Mouse (Mus musculus) neural tube, embryonic 12.5 days (tissue): ENCODE measurements around the gene Fer1l4. TPM values are rescaled to one million over a fixed set of nuclear protein-coding genes. Genes with fewer than 3 reads are reported as not detected.

Experiments
- ATAC-seq: fragments of 200-750 bp; cut with Nextera tagmentation; 2 replicates; pipeline ENCODE4 v1.8.0; 2017; ENCODE audit warnings: low read depth, mild to moderate bottlenecking, moderate TSS enrichment, moderate library complexity; ENCODE audit not compliant: low FRiP score
- H3K27ac ChIP-seq: fragments of 300-500 bp; sonication (generic); 2 replicates; pipeline ENCODE4 v1.5.1; 2016
- H3K27me3 ChIP-seq: fragments of 300-500 bp; sonication (generic); replicated peaks from 2 replicates; pipeline ENCODE4 v1.6.1; 2016; ENCODE audit warnings: mild to moderate bottlenecking
- H3K36me3 ChIP-seq: fragments of 300-500 bp; sonication (generic); 2 replicates; pipeline ENCODE4 v1.6.1; 2016; ENCODE audit warnings: mild to moderate bottlenecking
- H3K4me1 ChIP-seq: fragments of 300-500 bp; sonication (generic); 2 replicates; pipeline ENCODE4 v1.6.1; 2016
- H3K4me2 ChIP-seq: fragments of 300-500 bp; sonication (generic); replicated peaks from 2 replicates; pipeline ENCODE4 v1.6.1; 2016; ENCODE audit warnings: mild to moderate bottlenecking
- H3K4me3 ChIP-seq: fragments of 300-500 bp; sonication (generic); 2 replicates; pipeline ENCODE4 v1.5.1; 2016
- H3K9ac ChIP-seq: fragments of 300-500 bp; sonication (generic); 2 replicates; pipeline ENCODE4 v1.6.1; 2016; ENCODE audit warnings: mild to moderate bottlenecking
- H3K9me3 ChIP-seq: fragments of 300-500 bp; sonication (generic); 2 replicates; pipeline ENCODE4 v1.6.1; 2016; ENCODE audit warnings: mild to moderate bottlenecking
- WGBS: fragments of 180-500 bp; shearing (Covaris S2); methylation state at CpG from one replicate; pipeline ENCODE4 v1.1.7; 2016; 5-methylcytosine and 5-hydroxymethylcytosine counted together
- polyA plus RNA-seq: library from polyadenylated mRNA; unstranded; fragments of >200 nt; fragmentation: Nextera tagmentation; extraction: Ambion mirVana; gene quantifications from 2 replicates; pipeline ENCODE4 v1.2.1, GENCODE M21; 2016

Gene Fer1l4
- polyA plus RNA-seq, 1 experiment from 2014 or later = not detected

DNA sequence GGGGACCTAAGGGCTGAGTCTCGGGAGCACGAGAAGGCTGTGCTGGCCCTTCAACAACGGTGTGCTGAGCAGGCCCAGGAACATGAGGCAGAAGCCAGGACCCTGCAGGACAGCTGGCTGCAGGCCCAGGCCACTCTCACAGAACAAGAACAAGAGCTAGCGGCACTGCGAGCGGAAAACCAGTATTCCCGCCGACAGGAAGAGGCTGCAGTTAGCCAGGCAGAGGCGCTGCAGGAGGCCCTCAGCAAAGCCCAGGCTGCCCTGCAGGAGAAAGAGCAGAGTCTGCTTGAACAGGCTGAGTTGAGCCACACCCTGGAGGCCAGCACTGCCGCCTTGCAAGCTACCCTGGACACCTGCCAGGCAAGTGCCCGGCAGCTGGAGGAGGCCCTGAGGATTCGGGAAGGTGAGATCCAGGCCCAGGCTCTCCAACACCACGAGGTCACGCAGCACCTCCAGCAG is 60.9 kb downstream of the Fer1l4 start:
- no peak for ATAC-seq
- Histone ChIP-seq H3K36me3 (peaks cover 99% of the 10 kb centered on the region), H3K4me1 (no peaks in the 10 kb centered on the region), H3K9me3 (no peaks in the 10 kb centered on the region), H3K4me2 (no peak overlapping the region), H3K27me3 (no peaks in the 10 kb centered on the region), H3K27ac (no peak overlapping the region), H3K9ac (no peak overlapping the region), H3K4me3 (no peak overlapping the region)
- 87% methylated on average over 14 of the region's 14 CpGs for WGBS

DNA sequence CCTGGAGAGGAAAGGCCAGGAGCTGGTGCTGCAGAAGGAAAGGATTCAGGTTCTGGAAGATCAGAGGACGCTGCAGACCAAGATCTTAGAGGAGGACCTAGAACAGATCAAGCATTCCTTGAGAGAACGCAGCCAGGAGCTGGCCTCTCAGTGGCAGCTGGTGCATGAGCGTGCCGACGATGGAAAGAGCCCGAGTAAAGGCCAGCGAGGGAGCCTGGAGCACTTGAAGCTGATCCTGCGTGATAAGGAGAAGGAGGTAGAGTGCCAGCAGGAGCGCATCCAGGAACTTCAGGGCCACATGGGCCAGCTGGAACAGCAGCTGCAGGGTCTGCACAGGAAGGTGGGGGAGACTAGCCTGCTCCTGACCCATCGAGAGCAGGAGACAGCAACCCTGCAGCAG is 61.6 kb downstream of the Fer1l4 start:
- no peak for ATAC-seq
- no peaks in the 10 kb centered on the region for H3K27me3 ChIP-seq
- no peak overlapping the region for H3K4me3 ChIP-seq
- 91% methylated on average over 10 of the region's 10 CpGs for whole genome bisulfite sequencing
- no peak overlapping the region for H3K4me2 ChIP-seq
- H3K9me3 ChIP-seq = no peaks in the 10 kb centered on the region
- H3K4me1 ChIP-seq = no peaks in the 10 kb centered on the region
- H3K36me3 ChIP-seq = peaks cover 99% of the 10 kb centered on the region
- no peak overlapping the region for H3K9ac ChIP-seq
- no peak overlapping the region for H3K27ac ChIP-seq

DNA sequence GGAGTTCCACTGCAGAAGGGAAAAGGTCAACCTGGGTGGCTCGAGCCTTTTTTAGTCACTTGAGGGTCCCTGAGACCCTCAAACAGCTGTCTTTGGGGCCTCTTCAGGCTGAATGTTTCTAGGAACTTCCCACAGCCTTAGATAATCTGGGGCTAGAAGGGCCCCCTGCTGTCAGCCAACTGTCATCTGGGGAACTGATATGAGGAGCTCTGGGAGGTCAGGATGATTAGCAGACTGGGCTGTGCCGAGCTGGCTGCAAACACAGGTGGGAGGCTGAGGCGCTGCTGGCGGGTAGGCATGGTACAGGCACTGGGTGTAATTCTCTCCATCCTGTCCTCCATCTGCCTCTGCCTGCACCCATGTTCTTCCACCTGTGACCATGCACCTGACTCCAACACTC is 63.7 kb downstream of the Fer1l4 start:
- H3K27ac ChIP-seq = no peak overlapping the region
- peaks cover 98% of the 10 kb centered on the region for H3K36me3 ChIP-seq
- no peak overlapping the region for H3K9ac ChIP-seq
- no peak overlapping the region for H3K4me2 ChIP-seq
- no peaks in the 10 kb centered on the region for H3K27me3 ChIP-seq
- WGBS = 81% methylated on average over 4 of the region's 4 CpGs
- H3K9me3 ChIP-seq = no peaks in the 10 kb centered on the region
- H3K4me3 ChIP-seq = no peak overlapping the region
- no peaks in the 10 kb centered on the region for H3K4me1 ChIP-seq
- ATAC-seq = no peak

DNA sequence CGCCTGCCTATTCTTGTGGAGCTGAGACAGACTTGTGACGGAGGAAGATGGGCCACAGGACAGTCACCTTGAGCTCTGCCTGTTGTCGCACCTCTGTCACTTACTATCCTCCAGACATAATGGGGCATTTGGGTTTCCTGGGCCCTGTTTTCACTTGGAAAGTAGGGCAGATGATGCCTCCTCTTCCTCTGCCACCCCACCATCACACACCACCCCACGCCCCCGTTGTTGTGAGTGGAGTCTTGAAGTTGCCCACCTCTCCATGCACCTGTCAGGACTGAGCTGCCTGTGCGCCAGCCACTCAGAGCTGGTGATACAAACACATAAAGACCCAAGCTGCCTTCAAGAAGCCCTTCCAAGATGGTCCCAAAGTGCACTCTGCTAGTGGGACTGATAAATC is 65.6 kb downstream of the Fer1l4 start:
- no peak overlapping the region for H3K4me3 ChIP-seq
- H3K4me1 ChIP-seq = no peaks in the 10 kb centered on the region
- 96% methylated on average over 6 of the region's 6 CpGs for WGBS
- no peak for ATAC-seq
- no peak overlapping the region for H3K9ac ChIP-seq
- H3K4me2 ChIP-seq = no peak overlapping the region
- H3K27ac ChIP-seq = no peak overlapping the region
- H3K27me3 ChIP-seq = no peaks in the 10 kb centered on the region
- no peaks in the 10 kb centered on the region for H3K9me3 ChIP-seq
- peaks cover 98% of the 10 kb centered on the region for H3K36me3 ChIP-seq

DNA sequence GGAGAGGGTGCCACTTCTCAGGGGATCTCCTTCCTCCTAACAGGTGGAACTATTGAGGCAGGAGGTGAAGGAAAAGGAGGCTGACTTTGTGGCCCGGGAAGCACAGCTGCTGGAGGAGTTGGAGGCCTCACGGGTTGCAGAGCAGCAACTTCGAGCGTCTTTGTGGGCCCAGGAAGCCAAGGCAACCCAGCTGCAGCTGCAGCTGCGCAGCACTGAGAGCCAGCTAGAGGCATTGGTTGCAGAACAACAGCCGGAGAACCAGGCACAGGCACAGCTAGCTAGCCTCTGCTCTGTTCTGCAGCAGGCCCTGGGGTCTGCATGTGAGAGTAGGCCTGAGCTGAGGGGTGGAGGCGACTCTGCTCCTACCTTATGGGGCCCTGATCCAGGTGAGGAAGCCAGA is 67.0 kb downstream of the Fer1l4 start:
- H3K4me1 ChIP-seq = no peaks in the 10 kb centered on the region
- no peak overlapping the region for H3K27ac ChIP-seq
- H3K27me3 ChIP-seq = no peaks in the 10 kb centered on the region
- no peak for ATAC-seq
- no peak overlapping the region for H3K4me3 ChIP-seq
- H3K9ac ChIP-seq = no peak overlapping the region
- WGBS = 96% methylated on average over 7 of the region's 7 CpGs
- H3K9me3 ChIP-seq = no peaks in the 10 kb centered on the region
- no peak overlapping the region for H3K4me2 ChIP-seq
- peaks cover 96% of the 10 kb centered on the region for H3K36me3 ChIP-seq

DNA sequence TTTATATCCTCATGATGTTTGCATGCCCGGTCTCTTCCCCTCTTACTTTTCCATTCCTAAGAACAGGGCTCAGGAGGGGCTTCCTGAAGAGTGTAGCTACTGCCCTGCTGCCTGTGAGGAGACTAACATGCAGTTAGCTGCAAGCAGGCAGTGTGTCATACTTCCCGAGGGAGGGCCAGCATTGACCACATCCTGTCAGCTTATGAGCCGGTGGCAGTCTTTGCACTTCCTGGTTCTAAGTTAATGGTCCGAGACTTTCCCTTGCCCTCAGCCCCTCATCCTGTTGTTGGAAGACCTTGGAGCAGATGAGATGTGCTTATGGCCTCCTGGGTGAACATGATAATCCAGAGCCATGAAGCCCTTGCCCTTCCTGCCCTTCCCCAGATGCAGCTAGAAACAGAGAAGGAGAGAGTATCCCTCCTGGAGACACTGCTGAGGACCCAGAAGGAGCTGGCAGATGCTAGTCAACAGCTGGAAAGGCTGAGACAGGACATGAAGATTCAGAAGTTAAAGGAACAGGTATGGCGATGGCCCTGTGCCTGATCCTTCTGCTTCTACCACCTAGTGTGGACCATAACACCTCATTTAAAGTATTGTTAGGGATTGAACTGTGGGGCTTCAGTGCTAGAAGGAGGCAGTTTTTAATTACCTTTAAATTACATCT is 73.3 kb downstream of the Fer1l4 start:
- no peak overlapping the region for H3K4me2 ChIP-seq
- peaks cover 91% of the 10 kb centered on the region for H3K36me3 ChIP-seq
- H3K27ac ChIP-seq = no peak overlapping the region
- H3K9ac ChIP-seq = no peak overlapping the region
- no peak overlapping the region for H3K4me3 ChIP-seq
- no peaks in the 10 kb centered on the region for H3K4me1 ChIP-seq
- WGBS = 83% methylated on average over 5 of the region's 5 CpGs
- no peaks in the 10 kb centered on the region for H3K9me3 ChIP-seq
- H3K27me3 ChIP-seq = no peaks in the 10 kb centered on the region
- ATAC-seq = no peak

DNA sequence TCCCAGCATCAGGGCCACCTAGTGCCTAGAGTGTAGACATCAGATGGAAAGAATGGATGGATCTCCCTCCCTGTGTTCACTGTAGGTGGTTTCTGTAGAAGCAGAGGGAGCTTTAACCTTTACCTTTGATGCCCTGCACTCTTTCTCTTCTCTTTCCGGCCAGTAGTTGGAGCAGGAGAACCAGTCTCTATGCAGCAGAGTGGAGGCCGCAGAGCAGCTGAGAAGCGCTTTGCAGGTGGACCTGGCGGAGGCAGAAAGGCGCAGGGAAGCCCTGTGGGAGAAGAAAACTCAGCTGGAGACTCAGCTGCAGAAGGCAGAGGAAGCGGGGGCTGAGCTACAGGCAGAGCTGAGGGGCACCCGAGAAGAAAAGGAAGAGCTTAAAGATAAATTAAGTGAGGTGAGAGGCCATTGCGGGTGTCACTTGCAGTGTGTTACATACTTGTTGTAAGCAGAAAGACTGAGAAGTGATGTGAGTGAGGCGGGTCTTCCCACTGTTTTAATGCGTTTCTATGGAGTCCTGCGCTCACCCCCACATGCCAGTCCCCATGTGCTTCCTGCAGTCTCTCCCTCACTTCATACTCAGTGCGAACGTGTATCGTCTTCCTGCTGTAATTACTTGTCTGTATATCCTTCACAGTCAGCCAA is 78.5 kb downstream of the Fer1l4 start:
- H3K9me3 ChIP-seq = no peaks in the 10 kb centered on the region
- H3K27ac ChIP-seq = no peak overlapping the region
- H3K4me2 ChIP-seq = no peak overlapping the region
- no peak overlapping the region for H3K9ac ChIP-seq
- ATAC-seq = no peak
- 90% methylated on average over 14 of the region's 14 CpGs for WGBS
- no peaks in the 10 kb centered on the region for H3K27me3 ChIP-seq
- H3K4me3 ChIP-seq = no peak overlapping the region
- H3K36me3 ChIP-seq = peaks cover 88% of the 10 kb centered on the region
- no peaks in the 10 kb centered on the region for H3K4me1 ChIP-seq

DNA sequence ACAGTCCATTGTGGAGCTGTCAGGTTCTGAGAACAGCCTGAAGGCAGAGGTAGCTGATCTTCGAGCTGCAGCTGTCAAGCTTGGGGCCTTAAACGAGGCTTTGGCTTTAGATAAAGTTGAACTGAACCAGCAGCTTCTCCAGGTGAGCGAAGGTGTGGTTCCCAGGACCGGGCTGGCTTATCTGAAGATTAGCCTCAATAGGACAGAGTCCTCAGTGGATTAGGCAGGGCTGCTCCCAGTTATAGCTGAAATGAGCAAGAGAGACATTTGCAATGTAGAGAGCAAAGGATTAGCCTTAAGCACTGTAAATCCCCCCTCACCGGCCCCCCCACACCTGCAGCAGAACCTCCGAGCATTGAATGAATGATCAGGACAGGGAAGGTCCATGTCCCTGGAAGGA is 79.4 kb downstream of the Fer1l4 start:
- H3K27ac ChIP-seq = no peak overlapping the region
- peaks cover 90% of the 10 kb centered on the region for H3K36me3 ChIP-seq
- H3K4me3 ChIP-seq = no peak overlapping the region
- no peak for ATAC-seq
- WGBS = 93% methylated on average over 6 of the region's 6 CpGs
- no peaks in the 10 kb centered on the region for H3K9me3 ChIP-seq
- H3K9ac ChIP-seq = no peak overlapping the region
- H3K4me2 ChIP-seq = no peak overlapping the region
- H3K4me1 ChIP-seq = no peaks in the 10 kb centered on the region
- no peaks in the 10 kb centered on the region for H3K27me3 ChIP-seq

Other genes with a start within 250 kb of the Fer1l4 start
- gene BC029722, start 233.5 kb downstream of the Fer1l4 start, polyA plus RNA-seq = 20.8 and 23.7 TPM in 2 replicates
- gene Eif6, start 226.0 kb downstream of the Fer1l4 start, polyA plus RNA-seq = 173 and 177 TPM in 2 replicates
- 0.63 TPM in 2 replicates for gene Fam83c, start 218.1 kb downstream of the Fer1l4 start, polyA plus RNA-seq
- 74.5 and 74.6 TPM in 2 replicates for gene Uqcc1, start 122.6 kb downstream of the Fer1l4 start, polyA plus RNA-seq
- gene Gm15557, start 112.2 kb downstream of the Fer1l4 start, polyA plus RNA-seq = not detected in 2 replicates
- 1.2 and 2.0 TPM in 2 replicates for gene Gdf5, start 107.6 kb downstream of the Fer1l4 start, polyA plus RNA-seq
- gene Cep250, start 96.5 kb downstream of the Fer1l4 start, polyA plus RNA-seq = 19.3 and 23.0 TPM in 2 replicates
- 1.8 and 2.0 TPM in 2 replicates for gene 6430550D23Rik, start 45.0 kb downstream of the Fer1l4 start, polyA plus RNA-seq
- gene Ergic3, start 44.9 kb downstream of the Fer1l4 start, polyA plus RNA-seq = 254 and 257 TPM in 2 replicates
- gene Spag4, start 12.2 kb upstream of the Fer1l4 start, polyA plus RNA-seq = 6.6 and 7.9 TPM in 2 replicates
- gene Cpne1, start 59.0 kb upstream of the Fer1l4 start, polyA plus RNA-seq = 52.9 and 54.8 TPM in 2 replicates
- gene Rbm12, start 59.0 kb upstream of the Fer1l4 start, polyA plus RNA-seq = 31.8 and 48.5 TPM in 2 replicates
- gene Gm28036, start 74.1 kb upstream of the Fer1l4 start, polyA plus RNA-seq = 27.9 and 30.2 TPM in 2 replicates
- 445 and 476 TPM in 2 replicates for gene Romo1, start 91.1 kb upstream of the Fer1l4 start, polyA plus RNA-seq
- 34.4 and 34.6 TPM in 2 replicates for gene Nfs1, start 91.2 kb upstream of the Fer1l4 start, polyA plus RNA-seq
- gene Rbm39, start 127.3 kb upstream of the Fer1l4 start, polyA plus RNA-seq = 583 and 625 TPM in 2 replicates
- gene Phf20, start 143.5 kb upstream of the Fer1l4 start, polyA plus RNA-seq = 91.0 and 91.9 TPM in 2 replicates